Mouse (Mus musculus): ENCODE data around the gene Rsrc2.
"Not testable (repeated sequence)": the region's sequence is repeated elsewhere in the genome, so short reads cannot be mapped to it uniquely, and the experiment has no call there.

Gene Rsrc2

GRCm38 (mm10) chr5:123749065-123750064 is at the start of gene Rsrc2, which contains the start of gene Kntc1:
Gene Rsrc2, minus strand, starts transcription at chr5:123749414.
Gene Kntc1, plus strand, starts transcription at chr5:123749716.
- DNase-seq = peak; percentile 99

DNA sequence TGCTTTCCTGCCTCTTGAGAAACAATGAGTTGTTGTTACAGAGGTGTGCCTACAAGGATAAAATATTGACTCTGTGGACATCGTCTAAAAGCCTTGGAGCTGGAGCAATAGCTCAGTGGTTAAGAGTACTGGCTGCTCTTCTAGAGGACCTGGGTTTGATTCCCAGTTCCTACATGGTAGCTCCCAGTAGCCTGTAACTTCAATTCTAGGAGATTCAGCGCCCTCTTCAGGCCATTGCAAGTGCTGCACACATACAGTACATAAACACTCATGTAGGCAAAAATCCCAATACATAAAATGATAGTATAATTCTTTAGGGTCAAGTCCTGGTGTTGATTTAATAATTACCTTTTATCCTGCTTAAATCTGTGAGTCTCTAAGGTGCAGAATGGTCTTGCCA is 43.9 kb upstream of the Rsrc2 start:
- DNase-seq = no peak

- DNase-seq = no peak
These were observed 39.8 kb upstream of the Rsrc2 start for GRCm38 (mm10) chr5:123788976-123789375.

DNA sequence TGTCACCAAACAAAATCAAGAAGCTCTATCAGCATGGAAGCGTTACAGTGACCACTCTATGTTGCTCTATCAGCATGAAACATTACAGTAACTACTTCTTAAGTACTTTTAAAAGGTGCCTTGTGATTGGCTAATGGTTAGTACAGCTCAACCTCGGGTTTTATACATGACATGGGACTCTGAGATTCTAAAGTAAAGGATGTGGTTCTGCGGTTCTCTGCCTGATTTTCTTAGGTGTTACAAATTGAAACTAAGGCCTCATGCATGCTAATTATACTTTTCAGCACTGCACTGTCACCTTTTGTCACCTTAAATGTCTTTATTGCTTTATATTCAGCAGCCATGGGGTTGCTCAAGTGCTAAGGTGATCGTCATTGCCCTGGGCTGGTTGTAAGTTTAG is 32.6 kb upstream of the Rsrc2 start:
- DNase-seq = no peak

GRCm38 (mm10) chr5:123780716-123781115 is 31.5 kb upstream of the Rsrc2 start:
- no peak for DNase-seq

DNA sequence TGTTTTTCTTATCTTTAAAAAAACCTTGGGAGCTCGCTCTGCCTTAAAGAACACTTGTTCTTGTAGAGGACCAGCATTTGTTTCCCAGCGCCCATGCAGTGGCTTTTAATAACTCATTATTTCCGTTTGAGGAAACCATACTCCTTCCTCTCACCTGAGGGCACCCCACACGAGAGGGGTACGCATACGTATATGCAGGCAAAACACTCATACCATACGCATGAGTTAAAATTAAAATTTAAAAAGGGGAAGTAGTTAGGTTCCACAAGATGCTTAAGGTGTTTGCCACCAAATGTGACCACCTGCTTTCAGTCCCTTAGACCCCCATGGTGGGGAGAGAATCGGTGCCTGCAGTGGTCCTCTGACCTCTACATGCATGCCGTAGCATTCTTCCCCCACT is 24.2 kb upstream of the Rsrc2 start:
- no peak for DNase-seq

DNA sequence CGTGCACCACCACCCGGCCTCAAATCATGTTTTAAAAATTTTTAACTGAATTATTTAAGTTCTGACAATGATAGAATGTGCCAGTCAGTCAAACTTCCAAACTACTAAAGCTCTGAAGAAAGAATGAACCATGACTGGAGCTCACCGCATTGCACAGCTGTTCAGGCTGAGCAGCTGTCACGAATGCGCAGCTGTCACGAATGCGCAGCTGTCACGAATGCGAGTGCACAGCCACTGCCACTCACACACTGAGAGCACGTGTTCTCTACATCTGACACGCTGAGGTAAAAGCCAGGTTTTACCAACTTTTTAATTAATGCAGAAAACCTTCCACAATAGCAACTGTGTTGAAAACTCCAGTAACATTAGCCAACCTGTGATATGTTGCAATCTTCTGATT is 17.2 kb upstream of the Rsrc2 start:
- DNase-seq = not testable (repeated sequence)

GRCm38 (mm10) chr5:123765506-123765905 is 16.3 kb upstream of the Rsrc2 start:
- no peak for DNase-seq

DNA sequence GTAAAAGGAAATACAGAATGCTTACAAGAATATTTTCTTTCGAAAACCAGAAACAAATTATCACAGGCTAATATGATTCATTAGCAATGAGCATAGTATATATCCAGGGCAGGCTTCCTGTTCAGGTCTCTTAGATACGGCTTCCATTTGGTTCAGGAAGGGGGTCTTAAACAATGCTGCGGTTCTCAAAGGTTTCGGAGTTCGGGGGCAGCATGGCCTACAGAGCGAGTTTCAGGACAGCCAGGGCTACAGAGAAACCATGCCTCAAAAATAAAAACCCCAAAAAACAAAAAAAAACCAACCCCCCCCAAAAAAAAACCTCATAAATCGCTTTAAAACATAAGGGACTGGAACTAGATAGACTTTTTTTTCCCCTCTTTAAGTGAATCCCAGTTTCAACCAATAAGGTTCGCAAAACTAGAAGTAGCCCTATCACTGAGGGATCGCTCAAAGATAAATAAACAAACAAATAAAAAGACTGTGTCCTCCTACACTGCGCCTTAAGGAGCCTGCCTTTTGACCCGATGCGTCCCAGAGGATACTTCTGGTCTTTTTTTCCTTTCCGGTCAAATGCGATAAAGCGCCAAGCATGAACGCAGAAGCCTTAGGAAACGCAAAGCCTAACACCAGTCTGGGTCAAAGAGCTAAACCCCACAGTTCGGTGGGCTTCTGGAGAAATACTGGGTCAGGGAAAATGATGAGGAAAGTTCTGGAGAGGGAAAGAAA is 712 bp downstream of the Rsrc2 start:
- no peak for DNase-seq

- no peak for DNase-seq
These were observed 1.6 kb downstream of the Rsrc2 start for GRCm38 (mm10) chr5:123747604-123748003.

GRCm38 (mm10) chr5:123746253-123746652 is 3.0 kb downstream of the Rsrc2 start:
- no peak for DNase-seq

DNA sequence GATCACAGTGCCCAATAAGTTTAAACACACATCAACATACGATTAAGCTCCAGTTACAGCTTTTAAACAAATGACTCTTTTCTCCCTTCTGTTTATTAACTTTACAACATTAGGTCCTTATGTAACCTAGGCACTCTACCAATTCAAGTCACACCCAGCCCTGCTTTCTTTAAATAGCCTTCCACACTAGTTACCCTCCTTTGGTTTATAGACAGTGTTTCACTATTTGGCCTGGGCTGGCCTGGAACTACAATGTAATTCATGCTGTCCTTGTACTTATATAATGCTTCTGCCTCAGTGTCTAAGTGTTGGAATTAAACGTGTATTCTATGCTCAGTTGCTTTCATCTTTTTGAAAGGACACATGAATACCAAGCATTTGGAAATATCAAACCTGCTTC is 4.9 kb downstream of the Rsrc2 start:
- DNase-seq = no peak

GRCm38 (mm10) chr5:123730981-123731380 is 18.2 kb downstream of the Rsrc2 start:
- no peak for DNase-seq

GRCm38 (mm10) chr5:123723816-123724215 is 25.4 kb downstream of the Rsrc2 start:
- DNase-seq = not testable (repeated sequence)

DNA sequence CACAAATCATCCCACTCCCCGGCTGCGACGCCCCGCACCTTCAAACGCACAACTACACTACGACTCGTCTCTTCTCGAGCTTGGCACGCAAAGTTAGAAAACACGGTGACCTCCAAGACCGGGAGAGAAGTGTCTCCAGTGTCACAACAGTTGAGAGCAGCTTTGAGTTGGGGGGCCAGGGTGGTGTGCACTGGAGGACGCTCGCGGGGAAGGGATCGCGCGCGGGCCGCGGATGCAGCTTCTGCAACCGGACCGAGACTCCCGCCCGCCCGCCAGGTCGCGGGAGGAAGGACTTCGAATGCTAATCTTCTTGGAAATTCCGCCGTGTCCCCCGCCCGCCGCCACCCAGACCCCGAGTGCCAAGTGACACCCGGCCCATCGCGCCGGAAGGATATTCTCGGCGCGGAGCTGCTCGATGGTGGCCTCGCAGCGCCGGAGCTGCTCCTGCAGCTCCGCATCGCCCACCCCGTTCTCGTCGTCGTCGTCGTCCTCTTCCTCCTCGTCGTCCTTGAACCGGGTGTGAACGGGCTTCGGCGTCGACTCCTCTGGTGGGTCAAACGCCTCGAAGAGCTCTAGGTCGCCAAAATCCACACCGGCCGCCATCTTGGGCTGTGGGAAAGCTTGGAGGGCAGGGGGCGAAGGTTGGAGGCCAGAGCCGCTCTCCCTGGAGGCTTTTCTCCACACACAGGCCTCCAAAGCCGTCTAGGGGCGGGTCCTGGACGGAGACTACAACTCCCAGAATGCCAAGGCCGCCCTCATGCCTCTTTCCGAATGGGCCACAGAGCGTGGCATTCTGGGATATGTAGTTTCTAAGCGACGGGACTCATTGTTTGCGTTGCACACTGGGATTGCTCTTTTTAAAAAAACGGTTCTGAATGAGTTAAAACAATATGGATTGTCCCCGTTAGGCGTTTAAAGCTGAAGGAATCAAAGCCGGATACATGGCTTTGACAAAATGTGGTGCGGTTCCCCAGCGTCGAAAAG is 28.6 kb downstream of the Rsrc2 start, which contains the start of gene Zcchc8:
Gene Zcchc8 (minus strand): TSS at position 773 of the 984 bp plus-strand sequence.
- DNase-seq = peak; percentile 97

DNA sequence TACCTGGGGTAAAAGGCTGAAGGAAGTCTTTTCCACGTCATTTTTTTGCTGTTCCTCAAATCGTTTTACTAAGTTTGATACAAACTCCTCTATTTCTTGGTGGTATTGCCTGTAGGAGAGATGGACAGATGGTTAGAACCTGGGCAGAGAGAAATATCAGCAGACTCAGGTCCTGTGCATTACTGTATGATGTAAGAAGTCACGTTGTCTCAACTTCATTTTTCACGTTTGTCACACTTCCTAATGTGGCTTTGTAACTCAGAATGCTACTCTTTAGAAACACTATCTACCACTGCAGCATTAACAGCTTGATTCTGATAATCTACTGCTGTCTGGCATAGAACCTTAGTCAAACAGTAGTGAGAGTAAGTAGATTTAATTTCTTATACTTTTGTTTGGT is 34.6 kb downstream of the Rsrc2 start:
- no peak for DNase-seq

GRCm38 (mm10) chr5:123713782-123714181 is 35.4 kb downstream of the Rsrc2 start:
- no peak for DNase-seq

DNA sequence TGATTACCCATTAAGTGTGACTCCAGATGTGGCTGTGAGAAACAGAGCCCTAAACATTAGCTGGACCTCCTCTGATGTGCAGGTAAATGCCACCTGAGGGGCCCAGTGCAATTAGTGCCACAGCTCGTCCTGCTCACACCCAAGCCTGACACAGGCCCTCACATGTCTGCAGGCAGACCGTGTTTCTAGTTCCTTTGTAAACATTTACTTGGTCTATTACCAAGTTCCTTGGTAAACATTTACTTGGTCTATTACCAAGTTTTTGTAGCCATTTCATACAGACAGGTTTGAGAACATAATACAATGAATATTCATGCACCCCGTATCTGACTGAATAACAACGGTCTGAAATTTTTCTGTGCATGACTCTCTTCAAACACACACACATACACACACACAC is 39.6 kb downstream of the Rsrc2 start:
- no peak for DNase-seq

DNA sequence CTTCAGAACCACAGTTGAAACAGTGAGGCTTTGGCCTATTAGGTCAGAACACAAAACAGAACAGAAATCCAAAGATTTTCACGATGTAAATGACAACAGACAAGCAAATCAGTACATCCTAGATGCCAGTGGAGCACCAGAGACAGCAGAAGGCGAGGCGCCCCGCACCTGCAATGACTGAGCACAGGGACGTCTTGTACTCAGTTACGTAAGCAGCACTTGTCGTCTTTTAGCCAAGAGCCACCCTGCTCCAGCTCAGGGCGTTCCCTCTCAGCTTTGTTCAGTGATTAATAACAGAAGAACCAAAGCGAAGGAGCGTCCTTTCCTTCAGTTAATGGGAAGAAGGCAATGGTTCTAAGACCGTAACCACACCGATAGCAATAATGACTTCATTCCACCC is 40.6 kb downstream of the Rsrc2 start:
- DNase-seq = no peak

DNA sequence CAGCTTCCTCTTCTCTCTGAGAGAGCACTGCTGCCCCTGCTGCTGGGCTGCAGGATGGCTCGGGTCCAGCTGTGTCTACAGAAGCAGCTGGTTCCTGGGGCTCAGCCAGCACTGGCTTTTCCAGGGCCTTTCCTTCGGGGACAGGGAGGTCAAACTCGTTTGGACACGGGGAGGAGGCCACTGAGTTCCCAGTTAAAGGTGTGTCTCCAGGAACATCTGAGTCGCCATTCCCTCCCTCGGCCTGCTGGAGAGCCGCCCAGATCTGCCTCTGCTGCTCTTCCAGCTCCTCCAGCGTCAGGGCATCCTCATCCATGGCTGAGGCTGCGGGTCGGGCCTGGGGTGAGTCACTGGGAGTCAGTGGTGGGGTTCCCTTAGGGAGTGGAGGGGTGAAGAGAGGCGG is 48.6 kb downstream of the Rsrc2 start:
- peak; percentile 46 for DNase-seq

GRCm38 (mm10) chr5:123699198-123699597 is 50.0 kb downstream of the Rsrc2 start:
- DNase-seq = peak; percentile 62

DNA sequence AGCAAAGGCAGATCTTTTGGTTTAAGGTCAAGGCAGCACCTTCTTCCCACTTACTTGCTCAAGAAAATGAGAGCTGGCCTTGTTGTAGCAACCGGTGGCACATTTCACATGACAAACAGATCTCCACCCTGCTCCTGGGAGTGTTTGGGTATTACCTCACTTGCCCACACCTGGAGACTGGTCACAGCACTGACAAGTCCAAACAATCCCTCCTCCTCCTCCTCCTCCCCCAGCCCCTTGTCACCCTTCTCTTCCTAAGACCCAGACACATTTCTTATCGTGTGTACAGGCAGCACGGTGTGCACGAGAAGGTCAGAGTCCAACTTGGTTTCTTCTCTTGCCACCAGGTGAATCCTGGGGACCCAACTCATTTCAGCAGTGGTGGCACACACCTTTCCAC is 52.3 kb downstream of the Rsrc2 start:
- no peak for DNase-seq

All from right cerebral cortex, adult 18-20 months (tissue).